Mouse (Mus musculus) lung, postnatal 0 days (tissue): ENCODE results near the gene Rras. TPM values are rescaled to one million over a fixed set of nuclear protein-coding genes. Genes with fewer than 3 reads are reported as not detected.

Experiments used
- ATAC-seq: fragments of 200-750 bp; cut with Nextera tagmentation; 2 replicates; pipeline ENCODE4 v1.8.0; 2017; ENCODE audit warnings: moderate library complexity
- DNase-seq: peaks from one replicate; pipeline ENCODE4 v3.0.0-alpha.2; 2016; ENCODE audit warnings: low spot score
- H3K27ac ChIP-seq: fragments of 300-500 bp; sonication (generic); 2 replicates; pipeline ENCODE4 v1.5.1; 2014; ENCODE audit warnings: antibody characterized with exemption, mild to moderate bottlenecking, low read length, mixed read lengths
- H3K27me3 ChIP-seq: fragments of 300-500 bp; sonication (generic); replicated peaks from 2 replicates; pipeline ENCODE4 v1.6.1; 2014; ENCODE audit warnings: low read length, mixed read lengths; ENCODE audit not compliant: insufficient read depth
- H3K36me3 ChIP-seq: fragments of 300-500 bp; sonication (generic); 2 replicates; pipeline ENCODE4 v1.6.1; 2014; ENCODE audit warnings: low read length, mixed read lengths; ENCODE audit not compliant: insufficient read depth
- H3K4me1 ChIP-seq: fragments of 300-500 bp; sonication (generic); 2 replicates; pipeline ENCODE4 v1.6.1; 2014; ENCODE audit warnings: antibody characterized with exemption, low read depth, low read length, mixed read lengths; ENCODE audit not compliant: insufficient read depth
- H3K4me2 ChIP-seq: fragments of 300-500 bp; sonication (generic); replicated peaks from 2 replicates; pipeline ENCODE4 v1.6.1; 2014; ENCODE audit warnings: low read depth, mild to moderate bottlenecking, low read length, moderate library complexity, mixed read lengths
- H3K4me3 ChIP-seq: fragments of 300-500 bp; sonication (generic); 2 replicates; pipeline ENCODE4 v1.5.1; 2014; ENCODE audit warnings: low read depth, low read length
- H3K9ac ChIP-seq: fragments of 300-500 bp; sonication (generic); replicated peaks from 2 replicates; pipeline ENCODE4 v1.6.1; 2014; ENCODE audit warnings: low read depth, mild to moderate bottlenecking
- H3K9me3 ChIP-seq: fragments of 300-500 bp; sonication (generic); 2 replicates; pipeline ENCODE4 v1.6.1; 2016; ENCODE audit warnings: low read length, mixed read lengths
- CTCF ChIP-seq: IDR thresholded peaks from 2 replicates; pipeline ENCODE4 v1.5.1; 2016; ENCODE audit warnings: antibody characterized with exemption, mild to moderate bottlenecking
- EP300 ChIP-seq: IDR thresholded peaks from 2 replicates; pipeline ENCODE4 v1.6.1; 2016; ENCODE audit warnings: antibody characterized with exemption, mild to moderate bottlenecking, control low read depth
- WGBS: fragments of 180-500 bp; shearing (Covaris S2); extraction: QIAGEN DNeasy Blood & Tissue Kit; methylation state at CpG from one replicate; pipeline ENCODE4 v1.1.7; 2014; 5-methylcytosine and 5-hydroxymethylcytosine counted together
- polyA plus RNA-seq: library from polyadenylated mRNA; unstranded; fragments of >200 nt; fragmentation: Nextera tagmentation; extraction: Ambion mirVana; gene quantifications from 2 replicates; pipeline ENCODE4 v1.2.1, GENCODE M21; 2015

Rras gene
- polyA plus RNA-seq, 1 experiment from 2014 or later = 160 TPM

GRCm38 (mm10) chr7:44975117-44975419 is 42.7 kb upstream of the Rras start:
- TF ChIP-seq CTCF = no peak
- TF ChIP-seq EP300 = no peak
- H3K4me1 ChIP-seq = no peaks in the 10 kb centered on the region
- H3K9ac ChIP-seq = no peak overlapping the region
- peak overlapping the region; percentile 57; the same call in 1 of the 2 replicates for H3K4me2 ChIP-seq
- peaks cover 11% of the 10 kb centered on the region for H3K36me3 ChIP-seq
- H3K27ac ChIP-seq = no peak overlapping the region
- ATAC-seq (no peak), DNase-seq (no peak)
- no peak overlapping the region for H3K4me3 ChIP-seq
- WGBS = 11% methylated on average over 6 of the region's 6 CpGs
- H3K9me3 ChIP-seq = no peaks in the 10 kb centered on the region
- no peaks in the 10 kb centered on the region for H3K27me3 ChIP-seq

DNA sequence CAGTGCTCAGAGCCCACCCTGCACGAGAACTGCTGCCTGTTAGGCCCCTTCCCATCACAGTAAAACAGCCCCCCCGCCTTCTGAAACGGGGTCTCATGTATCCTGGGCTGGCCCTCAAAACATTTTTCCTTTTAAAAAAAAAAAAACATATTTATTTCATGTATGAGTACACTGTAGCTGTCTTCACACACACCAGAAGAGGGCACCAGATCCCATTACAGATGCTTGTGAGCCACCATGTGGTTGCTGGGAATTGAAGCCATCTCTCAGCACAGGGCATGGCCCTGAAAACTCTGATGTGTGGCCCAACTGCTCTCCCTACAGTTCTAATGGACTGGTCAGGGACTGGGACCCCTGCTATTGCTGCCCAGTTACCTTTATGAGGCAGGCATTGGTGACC is 39.5 kb upstream of the Rras start:
- H3K4me3 ChIP-seq = no peak overlapping the region
- no peaks in the 10 kb centered on the region for H3K4me1 ChIP-seq
- no peaks in the 10 kb centered on the region for H3K9me3 ChIP-seq
- no peak overlapping the region for H3K9ac ChIP-seq
- no peak for ATAC-seq
- H3K4me2 ChIP-seq = no peak overlapping the region
- H3K36me3 ChIP-seq = peaks cover 22% of the 10 kb centered on the region
- WGBS = 76% methylated on average over 3 of the region's 3 CpGs
- no peak for TF ChIP-seq CTCF
- TF ChIP-seq EP300 = no peak
- no peak overlapping the region for H3K27ac ChIP-seq
- no peaks in the 10 kb centered on the region for H3K27me3 ChIP-seq
- no peak for DNase-seq

DNA sequence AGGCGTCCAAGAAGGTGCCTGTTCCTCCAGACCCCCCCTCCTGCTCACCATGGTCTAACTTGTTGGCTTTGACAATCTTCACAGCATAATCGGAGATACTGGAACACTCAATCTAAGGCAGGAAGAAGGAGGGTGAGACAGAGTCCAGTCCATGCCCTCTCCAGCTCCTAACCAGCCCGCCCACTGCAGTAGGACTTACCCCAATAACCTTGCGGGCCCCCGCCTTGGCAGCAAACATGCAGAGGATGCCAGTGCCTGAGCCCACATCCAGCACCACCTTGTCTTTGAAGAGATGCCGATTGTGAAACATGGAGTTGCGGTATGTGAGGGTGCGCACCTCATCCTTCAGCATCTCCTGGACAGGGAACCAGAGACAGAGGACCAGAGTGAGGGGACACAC is 36.2 kb upstream of the Rras start:
- no peak for TF ChIP-seq EP300
- no peak for TF ChIP-seq CTCF
- H3K9ac ChIP-seq = no peak overlapping the region
- 97% methylated on average over 8 of the region's 8 CpGs for WGBS

DNA sequence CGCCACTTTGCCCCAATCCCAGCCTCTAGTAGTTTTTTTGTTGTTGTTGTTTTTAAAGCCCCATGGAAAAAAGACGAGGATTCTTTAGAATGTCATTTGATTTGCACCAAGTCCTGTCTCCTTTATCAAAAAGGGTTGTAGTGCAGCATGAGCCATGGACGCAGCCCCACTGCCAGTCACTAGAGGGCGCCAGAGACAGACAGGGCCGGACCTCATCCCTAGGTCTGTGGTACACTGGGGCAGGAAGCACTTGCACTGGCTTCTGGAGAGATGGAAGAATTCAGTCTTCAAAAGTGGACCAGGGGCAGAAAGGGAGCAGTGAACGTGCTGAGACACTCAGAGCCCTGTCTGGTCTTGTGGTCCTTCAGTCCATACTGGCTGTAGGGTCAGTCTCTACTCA is 34.7 kb upstream of the Rras start:
- no peak for ATAC-seq
- DNase-seq = peak; percentile 87
- Histone ChIP-seq H3K9me3 (no peaks in the 10 kb centered on the region), H3K27ac (no peak overlapping the region), H3K36me3 (peaks cover 18% of the 10 kb centered on the region; the same call in 1 of the 2 replicates), H3K4me3 (no peak overlapping the region), H3K4me1 (no peaks in the 10 kb centered on the region; the same call in 1 of the 2 replicates), H3K9ac (no peak overlapping the region), H3K27me3 (no peaks in the 10 kb centered on the region), H3K4me2 (no peak overlapping the region)
- 24% methylated on average over 6 of the region's 6 CpGs for WGBS
- TF ChIP-seq EP300 (no peak), CTCF (peak; percentile 98)

More for the DNA sequence above, 36.2 kb upstream of the Rras start:
- peaks cover 22% of the 10 kb centered on the region for H3K36me3 ChIP-seq
- H3K4me2 ChIP-seq = no peak overlapping the region
- ATAC-seq (no peak), DNase-seq (no peak)
- H3K27ac ChIP-seq = no peak overlapping the region
- no peak overlapping the region for H3K4me3 ChIP-seq
- no peaks in the 10 kb centered on the region for H3K4me1 ChIP-seq
- H3K9me3 ChIP-seq = no peaks in the 10 kb centered on the region
- H3K27me3 ChIP-seq = no peaks in the 10 kb centered on the region

DNA sequence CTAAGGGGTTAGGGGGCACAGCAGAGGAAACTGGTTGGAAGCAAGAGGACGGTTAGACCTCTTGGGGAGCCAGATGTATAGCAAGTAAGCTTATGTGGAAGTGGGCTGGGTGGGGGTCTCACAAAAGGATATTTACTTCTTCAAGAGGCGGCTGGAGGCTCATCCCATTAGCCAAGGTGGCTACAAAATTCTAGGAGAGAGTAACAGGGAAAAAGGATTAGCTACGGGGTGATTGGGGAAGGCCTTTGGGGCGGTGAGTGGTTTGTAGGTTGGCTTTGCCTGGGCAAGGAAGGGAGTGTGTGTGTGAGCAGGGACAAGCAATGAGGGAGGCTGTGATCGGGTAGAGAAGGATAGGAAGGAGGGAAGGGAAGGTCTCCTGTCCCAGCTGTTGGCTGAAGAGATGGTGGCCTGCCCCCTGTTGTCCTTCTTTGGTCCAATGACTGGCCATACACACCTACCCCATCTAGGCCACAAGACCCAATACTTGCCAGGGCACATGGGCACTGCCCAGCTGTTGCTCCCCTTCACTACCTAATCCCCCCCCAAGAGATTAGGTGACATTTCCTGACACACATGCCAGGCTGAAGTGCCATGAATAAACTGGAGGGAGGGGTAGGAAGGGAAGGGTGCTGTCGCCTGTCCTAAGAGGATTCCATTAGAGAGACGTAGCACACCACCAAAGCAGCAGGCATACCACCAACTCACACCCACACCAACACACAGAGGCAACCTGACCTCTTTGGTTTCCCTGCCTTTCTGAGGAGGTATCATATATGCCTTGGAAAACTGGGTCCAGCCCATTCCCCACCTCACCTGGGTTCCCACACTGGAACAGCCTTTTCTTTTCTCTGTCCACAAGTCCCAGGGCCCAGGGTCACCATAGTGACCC is 33.6 kb upstream of the Rras start:
- H3K9ac ChIP-seq = no peak overlapping the region

DNA sequence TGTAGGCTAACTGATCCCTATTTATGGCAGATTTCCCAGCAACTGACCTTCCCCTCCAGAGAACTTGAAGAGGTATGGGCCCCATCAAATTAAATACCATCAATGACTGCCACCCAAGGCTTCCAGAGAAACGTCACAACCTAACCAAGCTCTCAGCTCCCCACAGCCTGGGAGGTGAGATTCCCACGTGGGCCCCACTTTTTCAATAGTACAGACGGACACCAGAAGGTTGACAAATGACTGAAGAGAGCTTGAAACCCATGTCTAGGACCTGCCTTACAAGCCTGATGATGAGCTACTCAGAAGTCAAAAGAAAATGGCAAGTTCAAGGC is 33.0 kb upstream of the Rras start:
- H3K27ac ChIP-seq = no peak overlapping the region
- no peak overlapping the region for H3K4me3 ChIP-seq
- ATAC-seq = no peak

More for the DNA sequence above, 33.6 kb upstream of the Rras start:
- no peak for ATAC-seq
- Histone ChIP-seq H3K36me3 (0 out of 2 replicates have a peak, but pooled peaks cover 18% of the 10 kb centered on the region), H3K4me3 (no peak overlapping the region), H3K4me1 (no peaks in the 10 kb centered on the region; the same call in 1 of the 2 replicates), H3K27me3 (no peaks in the 10 kb centered on the region), H3K4me2 (no peak overlapping the region), H3K9me3 (no peaks in the 10 kb centered on the region), H3K27ac (no peak overlapping the region)
- no peak for TF ChIP-seq CTCF
- no peak for TF ChIP-seq EP300
- DNase-seq = no peak
- WGBS = 66% methylated on average over 7 of the region's 7 CpGs

More for the DNA sequence above, 33.0 kb upstream of the Rras start:
- H3K4me2 ChIP-seq = no peak overlapping the region
- 0 out of 2 replicates have a peak, but pooled peaks cover 14% of the 10 kb centered on the region for H3K36me3 ChIP-seq
- H3K27me3 ChIP-seq = no peaks in the 10 kb centered on the region
- H3K4me1 ChIP-seq = no peaks in the 10 kb centered on the region; the same call in 1 of the 2 replicates
- WGBS = 36% methylated on average over 3 of the region's 3 CpGs
- no peak overlapping the region for H3K9ac ChIP-seq
- H3K9me3 ChIP-seq = no peaks in the 10 kb centered on the region
- no peak for DNase-seq
- TF ChIP-seq EP300 (no peak), CTCF (no peak)
